Mouse (Mus musculus): ENCODE measurements around the gene Tnfrsf22. TPM values are rescaled to one million over a fixed set of nuclear protein-coding genes. Genes with fewer than 3 reads are reported as not detected.
A peak's percentile ranks its signal among the peaks of the same experiment; 100 is the strongest.

The Tnfrsf22 gene
- polyA plus RNA-seq, 1 experiment from 2014 or later, result 11.5 TPM

GRCm38 (mm10) chr7:143604889-143605288 is 44.6 kb downstream of the Tnfrsf22 start:
- Histone ChIP-seq H3K36me3 (replicated peaks; ENCODE audit: control insufficient read depth, insufficient read depth, low read depth, low read length) (no peaks in the 10 kb centered on the region), H3K9me3 (replicated peaks; ENCODE audit: control insufficient read depth, low read length) (no peaks in the 10 kb centered on the region), H3K9ac (replicated peaks; ENCODE audit: low read length) (no peak overlapping the region), H3K4me2 (ENCODE audit: low read depth, low read length) (no peak overlapping the region), H3K4me3 (ENCODE audit: low read depth, low read length) (no peak overlapping the region), H3K27ac (replicated peaks; ENCODE audit: low read depth, low read length) (no peak overlapping the region), H3K4me1 (ENCODE audit: control insufficient read depth, insufficient read depth, low read length) (no peaks in the 10 kb centered on the region), H3K27me3 (ENCODE audit: control insufficient read depth, insufficient read depth, low read length) (no peaks in the 10 kb centered on the region)
- no peak for DNase-seq (ENCODE audit: low spot score)
- ATAC-seq (replicated peaks; ENCODE audit: insufficient number of reproducible peaks, low FRiP score, low TSS enrichment, low read depth), result no peak
- 75% methylated on average over 2 of the region's 2 CpGs for WGBS

GRCm38 (mm10) chr7:143601705-143602104 is 47.8 kb downstream of the Tnfrsf22 start:
- no peaks in the 10 kb centered on the region for H3K36me3 ChIP-seq (replicated peaks; ENCODE audit: control insufficient read depth, insufficient read depth, low read depth, low read length)

GRCm38 (mm10) chr7:143600231-143600740 is 49.2 kb downstream of the Tnfrsf22 start:
- Histone ChIP-seq H3K4me1 (ENCODE audit: control insufficient read depth, insufficient read depth, low read length) (peaks cover 4% of the 10 kb centered on the region; the same call in 1 of the 2 replicates), H3K4me3 (ENCODE audit: low read depth, low read length) (peak overlapping the region; percentile 86), H3K27ac (replicated peaks; ENCODE audit: low read depth, low read length) (no peak overlapping the region), H3K9ac (replicated peaks; ENCODE audit: low read length) (no peak overlapping the region), H3K4me2 (ENCODE audit: low read depth, low read length) (peak overlapping the region; percentile 19), H3K36me3 (replicated peaks; ENCODE audit: control insufficient read depth, insufficient read depth, low read depth, low read length) (no peaks in the 10 kb centered on the region), H3K9me3 (replicated peaks; ENCODE audit: control insufficient read depth, low read length) (no peaks in the 10 kb centered on the region), H3K27me3 (ENCODE audit: control insufficient read depth, insufficient read depth, low read length) (no peaks in the 10 kb centered on the region)
- ATAC-seq (replicated peaks; ENCODE audit: insufficient number of reproducible peaks, low FRiP score, low TSS enrichment, low read depth), result no peak
- no peak for DNase-seq (ENCODE audit: low spot score)
- 8% methylated on average over 14 of the region's 15 CpGs for WGBS

More at GRCm38 (mm10) chr7:143601705-143602104, 47.8 kb downstream of the Tnfrsf22 start:
- ATAC-seq (replicated peaks; ENCODE audit: insufficient number of reproducible peaks, low FRiP score, low TSS enrichment, low read depth) (no peak), DNase-seq (ENCODE audit: low spot score) (no peak)
- H3K4me3 ChIP-seq (ENCODE audit: low read depth, low read length), result no peak overlapping the region
- H3K4me2 ChIP-seq (ENCODE audit: low read depth, low read length), result no peak overlapping the region
- no peaks in the 10 kb centered on the region for H3K9me3 ChIP-seq (replicated peaks; ENCODE audit: control insufficient read depth, low read length)
- H3K27me3 ChIP-seq (ENCODE audit: control insufficient read depth, insufficient read depth, low read length), result no peaks in the 10 kb centered on the region
- H3K9ac ChIP-seq (replicated peaks; ENCODE audit: low read length), result no peak overlapping the region
- peaks cover 4% of the 10 kb centered on the region; the same call in 1 of the 2 replicates for H3K4me1 ChIP-seq (ENCODE audit: control insufficient read depth, insufficient read depth, low read length)
- no peak overlapping the region for H3K27ac ChIP-seq (replicated peaks; ENCODE audit: low read depth, low read length)
- 61% methylated on average over 2 of the region's 2 CpGs for WGBS

- H3K9me3 ChIP-seq (replicated peaks; ENCODE audit: control insufficient read depth, low read length), result no peaks in the 10 kb centered on the region
- DNase-seq (ENCODE audit: low spot score), result peak; percentile 98
- peak within 1 kb of the TSS; percentile 86 for H3K4me3 ChIP-seq (ENCODE audit: low read depth, low read length)
- H3K27ac ChIP-seq (replicated peaks; ENCODE audit: low read depth, low read length), result no peak within 1 kb of the TSS
- peak; percentile 98 for ATAC-seq (replicated peaks; ENCODE audit: insufficient number of reproducible peaks, low FRiP score, low TSS enrichment, low read depth)
- no peaks in the 10 kb centered on the region for H3K27me3 ChIP-seq (ENCODE audit: control insufficient read depth, insufficient read depth, low read length)
- H3K4me1 ChIP-seq (ENCODE audit: control insufficient read depth, insufficient read depth, low read length), result peaks cover 4% of the 10 kb centered on the region; the same call in 1 of the 2 replicates
- 2% methylated on average over 35 of the region's 35 CpGs for WGBS
- H3K4me2 ChIP-seq (ENCODE audit: low read depth, low read length), result peak within 1 kb of the TSS; percentile 90
- H3K9ac ChIP-seq (replicated peaks; ENCODE audit: low read length), result peak within 1 kb of the TSS; percentile 86
- no peaks in the 10 kb centered on the region for H3K36me3 ChIP-seq (replicated peaks; ENCODE audit: control insufficient read depth, insufficient read depth, low read depth, low read length)
Observed at GRCm38 (mm10) chr7:143599428-143600230, 49.8 kb downstream of the Tnfrsf22 start, which contains the start of gene Cars. Cars (minus strand) TSS chr7:143600090.

- Histone ChIP-seq H3K27me3 (ENCODE audit: control insufficient read depth, insufficient read depth, low read length) (no peaks in the 10 kb centered on the region), H3K9me3 (replicated peaks; ENCODE audit: control insufficient read depth, low read length) (no peaks in the 10 kb centered on the region), H3K4me2 (ENCODE audit: low read depth, low read length) (no peak overlapping the region), H3K4me1 (ENCODE audit: control insufficient read depth, insufficient read depth, low read length) (peaks cover 4% of the 10 kb centered on the region; the same call in 1 of the 2 replicates), H3K27ac (replicated peaks; ENCODE audit: low read depth, low read length) (no peak overlapping the region), H3K4me3 (ENCODE audit: low read depth, low read length) (no peak overlapping the region), H3K9ac (replicated peaks; ENCODE audit: low read length) (no peak overlapping the region), H3K36me3 (replicated peaks; ENCODE audit: control insufficient read depth, insufficient read depth, low read depth, low read length) (no peaks in the 10 kb centered on the region)
- whole genome bisulfite sequencing, result 81% methylated on average over 5 of the region's 5 CpGs
- peak; percentile 9 for DNase-seq (ENCODE audit: low spot score)
- no peak for ATAC-seq (replicated peaks; ENCODE audit: insufficient number of reproducible peaks, low FRiP score, low TSS enrichment, low read depth)
Observed at GRCm38 (mm10) chr7:143594865-143595264, 54.6 kb downstream of the Tnfrsf22 start.

GRCm38 (mm10) chr7:143592255-143592654 is 57.2 kb downstream of the Tnfrsf22 start:
- Histone ChIP-seq H3K36me3 (replicated peaks; ENCODE audit: control insufficient read depth, insufficient read depth, low read depth, low read length) (no peaks in the 10 kb centered on the region), H3K4me2 (ENCODE audit: low read depth, low read length) (no peak overlapping the region), H3K4me3 (ENCODE audit: low read depth, low read length) (no peak overlapping the region), H3K4me1 (ENCODE audit: control insufficient read depth, insufficient read depth, low read length) (no peaks in the 10 kb centered on the region), H3K9ac (replicated peaks; ENCODE audit: low read length) (no peak overlapping the region), H3K9me3 (replicated peaks; ENCODE audit: control insufficient read depth, low read length) (no peaks in the 10 kb centered on the region), H3K27me3 (ENCODE audit: control insufficient read depth, insufficient read depth, low read length) (no peaks in the 10 kb centered on the region), H3K27ac (replicated peaks; ENCODE audit: low read depth, low read length) (no peak overlapping the region)
- ATAC-seq (replicated peaks; ENCODE audit: insufficient number of reproducible peaks, low FRiP score, low TSS enrichment, low read depth), result no peak
- DNase-seq (ENCODE audit: low spot score), result no peak
- 76% methylated on average over 10 of the region's 10 CpGs for WGBS

GRCm38 (mm10) chr7:143588006-143588405 is 61.5 kb downstream of the Tnfrsf22 start:
- H3K36me3 ChIP-seq (replicated peaks; ENCODE audit: control insufficient read depth, insufficient read depth, low read depth, low read length), result no peaks in the 10 kb centered on the region; the same call in 1 of the 2 replicates
- no peak for DNase-seq (ENCODE audit: low spot score)
- H3K9me3 ChIP-seq (replicated peaks; ENCODE audit: control insufficient read depth, low read length), result no peaks in the 10 kb centered on the region
- no peak overlapping the region for H3K4me2 ChIP-seq (ENCODE audit: low read depth, low read length)
- H3K4me3 ChIP-seq (ENCODE audit: low read depth, low read length), result no peak overlapping the region
- H3K4me1 ChIP-seq (ENCODE audit: control insufficient read depth, insufficient read depth, low read length), result no peaks in the 10 kb centered on the region
- H3K27me3 ChIP-seq (ENCODE audit: control insufficient read depth, insufficient read depth, low read length), result no peaks in the 10 kb centered on the region
- 93% methylated on average over 4 of the region's 4 CpGs for WGBS
- H3K9ac ChIP-seq (replicated peaks; ENCODE audit: low read length), result no peak overlapping the region
- H3K27ac ChIP-seq (replicated peaks; ENCODE audit: low read depth, low read length), result no peak overlapping the region
- ATAC-seq (replicated peaks; ENCODE audit: insufficient number of reproducible peaks, low FRiP score, low TSS enrichment, low read depth), result no peak

- Histone ChIP-seq H3K4me2 (ENCODE audit: low read depth, low read length) (no peak overlapping the region), H3K4me3 (ENCODE audit: low read depth, low read length) (no peak overlapping the region), H3K27ac (replicated peaks; ENCODE audit: low read depth, low read length) (no peak overlapping the region), H3K9me3 (replicated peaks; ENCODE audit: control insufficient read depth, low read length) (no peaks in the 10 kb centered on the region), H3K36me3 (replicated peaks; ENCODE audit: control insufficient read depth, insufficient read depth, low read depth, low read length) (no peaks in the 10 kb centered on the region; the same call in 1 of the 2 replicates), H3K9ac (replicated peaks; ENCODE audit: low read length) (no peak overlapping the region), H3K4me1 (ENCODE audit: control insufficient read depth, insufficient read depth, low read length) (no peaks in the 10 kb centered on the region), H3K27me3 (ENCODE audit: control insufficient read depth, insufficient read depth, low read length) (no peaks in the 10 kb centered on the region)
- WGBS, result 92% methylated on average over 5 of the region's 5 CpGs
- DNase-seq (ENCODE audit: low spot score) (no peak), ATAC-seq (replicated peaks; ENCODE audit: insufficient number of reproducible peaks, low FRiP score, low TSS enrichment, low read depth) (no peak)
Observed at GRCm38 (mm10) chr7:143587586-143587985, 61.9 kb downstream of the Tnfrsf22 start.
